Mouse (Mus musculus) liver, embryonic 16.5 days (tissue): ENCODE results near the gene C2cd4d. TPM values are rescaled to one million over a fixed set of nuclear protein-coding genes. Genes with fewer than 3 reads are reported as not detected.
A peak's percentile ranks its signal among the peaks of the same experiment; 100 is the strongest.

ENCODE experiments used
- ATAC-seq: fragments of 200-750 bp; cut with Nextera tagmentation; 2 replicates; pipeline ENCODE4 v1.8.0; 2017; ENCODE audit warnings: low read depth, mild to moderate bottlenecking, moderate number of reproducible peaks, moderate library complexity
- H3K27ac ChIP-seq: fragments of 300-500 bp; sonication (generic); 2 replicates; pipeline ENCODE4 v1.5.1; 2014; ENCODE audit warnings: mild to moderate bottlenecking, low read length
- H3K27me3 ChIP-seq: fragments of 300-500 bp; sonication (generic); 2 replicates; pipeline ENCODE4 v1.6.1; 2014; ENCODE audit warnings: low read depth, low read length, mixed read lengths; ENCODE audit not compliant: control insufficient read depth, insufficient read depth
- H3K36me3 ChIP-seq: fragments of 300-500 bp; sonication (generic); 2 replicates; pipeline ENCODE4 v1.6.1; 2014; ENCODE audit warnings: mild to moderate bottlenecking; ENCODE audit not compliant: control insufficient read depth, insufficient read depth
- H3K4me1 ChIP-seq: fragments of 300-500 bp; sonication (generic); 2 replicates; pipeline ENCODE4 v1.6.1; 2014; ENCODE audit warnings: low read depth, low read length, mixed read lengths; ENCODE audit not compliant: control insufficient read depth
- H3K4me2 ChIP-seq: fragments of 300-500 bp; sonication (generic); 2 replicates; pipeline ENCODE4 v1.6.1; 2014; ENCODE audit warnings: low read depth, low read length, mixed read lengths
- H3K4me3 ChIP-seq: fragments of 300-500 bp; sonication (generic); 2 replicates; pipeline ENCODE4 v1.5.1; 2014; ENCODE audit warnings: low read depth, mild to moderate bottlenecking, low read length
- H3K9ac ChIP-seq: fragments of 300-500 bp; sonication (generic); 2 replicates; pipeline ENCODE4 v1.6.1; 2014; ENCODE audit warnings: low read depth, low read length
- H3K9me3 ChIP-seq: fragments of 300-500 bp; sonication (generic); replicated peaks from 2 replicates; pipeline ENCODE4 v1.6.1; 2016; ENCODE audit warnings: low read length; ENCODE audit not compliant: control insufficient read depth
- WGBS: fragments of 180-500 bp; shearing (Covaris S2); extraction: QIAGEN DNeasy Blood & Tissue Kit; methylation state at CpG from one replicate; pipeline ENCODE4 v1.1.7; 2014; ENCODE audit not compliant: insufficient replicate concordance; 5-methylcytosine and 5-hydroxymethylcytosine counted together
- polyA plus RNA-seq: library from polyadenylated mRNA; unstranded; fragments of >200 nt; fragmentation: Nextera tagmentation; extraction: Ambion mirVana; gene quantifications from 2 replicates; pipeline ENCODE4 v1.2.1, GENCODE M21; 2015

The C2cd4d gene
- polyA plus RNA-seq, 1 experiment from 2014 or later, result not detected

DNA sequence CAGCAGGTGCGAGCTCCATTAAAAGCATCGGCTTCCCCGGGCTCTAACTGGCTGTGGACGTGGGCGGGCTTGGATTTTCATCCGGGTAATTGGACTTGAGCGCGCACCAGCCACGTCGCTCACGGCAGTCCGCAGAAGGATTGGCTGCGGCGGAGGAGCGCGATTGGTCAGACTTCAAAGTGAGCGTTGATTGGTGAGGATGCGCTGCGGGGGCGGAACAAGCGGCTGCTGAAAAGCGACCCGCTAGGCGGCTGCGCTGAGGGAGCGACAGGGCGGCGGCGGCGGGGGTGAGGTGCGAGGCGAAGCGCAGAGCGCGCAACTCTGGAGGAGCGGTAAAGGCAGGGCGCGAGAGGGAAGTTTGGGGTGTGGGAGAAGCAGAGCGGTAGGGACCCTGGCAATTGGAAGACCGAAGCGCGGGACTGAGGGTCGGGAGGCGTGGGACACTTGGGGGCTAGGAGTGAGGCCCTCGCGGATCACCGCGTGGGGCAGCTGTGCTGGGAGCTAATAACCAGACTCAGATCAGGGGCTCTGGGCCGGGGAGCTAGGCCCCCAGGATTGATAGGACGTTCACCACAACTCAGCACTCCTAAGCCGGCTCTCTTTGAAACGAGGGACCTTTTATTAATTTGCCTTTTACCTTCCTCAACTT lies 50.9 kb downstream of the C2cd4d start, which contains the start of gene Tdrkh:
Gene Tdrkh (plus strand): TSS at position 243 of the 649 bp plus-strand sequence.
- H3K36me3 ChIP-seq, result no peaks in the 10 kb centered on the region
- peak; percentile 98 for ATAC-seq
- H3K4me1 ChIP-seq, result peaks cover 7% of the 10 kb centered on the region
- no peaks in the 10 kb centered on the region for H3K9me3 ChIP-seq
- H3K4me2 ChIP-seq, result peak within 1 kb of the TSS; percentile 85
- H3K4me3 ChIP-seq, result peak within 1 kb of the TSS; percentile 65
- H3K27ac ChIP-seq, result no peak within 1 kb of the TSS
- H3K27me3 ChIP-seq, result no peaks in the 10 kb centered on the region
- peak within 1 kb of the TSS; percentile 59 for H3K9ac ChIP-seq
- 8% methylated on average over 52 of the region's 52 CpGs for WGBS

Other genes starting within 250 kb of the C2cd4d start
- not detected in 2 replicates for gene Gm10696, start 184.2 kb upstream of the C2cd4d start, polyA plus RNA-seq
- gene Gm5286, start 165.7 kb upstream of the C2cd4d start, polyA plus RNA-seq, result not detected in 2 replicates
- gene Gm4778, start 98.4 kb upstream of the C2cd4d start, polyA plus RNA-seq, result not detected in 2 replicates
- 4.4 and 4.6 TPM in 2 replicates for gene Them4, start 52.3 kb upstream of the C2cd4d start, polyA plus RNA-seq
- gene Them5, start 20.3 kb upstream of the C2cd4d start, polyA plus RNA-seq, result not detected in 2 replicates
- gene Rorc, start 10.4 kb downstream of the C2cd4d start, polyA plus RNA-seq, result 2.2 and 2.3 TPM in 2 replicates
- gene Lingo4, start 36.1 kb downstream of the C2cd4d start, polyA plus RNA-seq, result 0.06 TPM in 2 replicates
- 8.1 and 9.6 TPM in 2 replicates for gene Tdrkh, start 50.8 kb downstream of the C2cd4d start, polyA plus RNA-seq
- 33.5 and 33.8 TPM in 2 replicates for gene Mrpl9, start 80.9 kb downstream of the C2cd4d start, polyA plus RNA-seq
- gene Oaz3, start 81.5 kb downstream of the C2cd4d start, polyA plus RNA-seq, result 0.26 and 0.32 TPM in 2 replicates
- 0.18 and 0.33 TPM in 2 replicates for gene Celf3, start 115.9 kb downstream of the C2cd4d start, polyA plus RNA-seq
- 0.24 and 0.36 TPM in 2 replicates for gene Riiad1, start 117.9 kb downstream of the C2cd4d start, polyA plus RNA-seq
- 10.2 and 12.3 TPM in 2 replicates for gene Snx27, start 220.3 kb downstream of the C2cd4d start, polyA plus RNA-seq